Mouse (Mus musculus): ENCODE measurements around the gene Ldhc. TPM values are rescaled to one million over a fixed set of nuclear protein-coding genes. Genes with fewer than 3 reads are reported as not detected.

Gene Ldhc
- polyA plus RNA-seq, 1 experiment from 2014 or later, result 0.15 TPM

Other genes starting within 250 kb of the Ldhc start
- 8.9 and 9.7 TPM in 2 replicates for gene Sergef, start 221.4 kb upstream of the Ldhc start, polyA plus RNA-seq (2016; fragmentation: Nextera tagmentation; extraction: Ambion mirVana)
- gene Tph1, start 188.7 kb upstream of the Ldhc start, polyA plus RNA-seq (2016; fragmentation: Nextera tagmentation; extraction: Ambion mirVana), result not detected in 2 replicates
- 21.0 and 21.5 TPM in 2 replicates for gene Saal1, start 150.5 kb upstream of the Ldhc start, polyA plus RNA-seq (2016; fragmentation: Nextera tagmentation; extraction: Ambion mirVana)
- 0.35 and 1.1 TPM in 2 replicates for gene Saa3, start 145.5 kb upstream of the Ldhc start, polyA plus RNA-seq (2016; fragmentation: Nextera tagmentation; extraction: Ambion mirVana)
- 1.6 and 2.2 TPM in 2 replicates for gene Saa4, start 128.6 kb upstream of the Ldhc start, polyA plus RNA-seq (2016; fragmentation: Nextera tagmentation; extraction: Ambion mirVana)
- gene Saa1, start 118.2 kb upstream of the Ldhc start, polyA plus RNA-seq (2016; fragmentation: Nextera tagmentation; extraction: Ambion mirVana), result 0.23 and 0.39 TPM in 2 replicates
- not detected in 2 replicates for gene Saa2, start 109.4 kb upstream of the Ldhc start, polyA plus RNA-seq (2016; fragmentation: Nextera tagmentation; extraction: Ambion mirVana)
- 9.7 and 10.7 TPM in 2 replicates for gene Hps5, start 65.1 kb upstream of the Ldhc start, polyA plus RNA-seq (2016; fragmentation: Nextera tagmentation; extraction: Ambion mirVana)
- 56.4 and 59.0 TPM in 2 replicates for gene Gtf2h1, start 65.1 kb upstream of the Ldhc start, polyA plus RNA-seq (2016; fragmentation: Nextera tagmentation; extraction: Ambion mirVana)
- 1,680 and 1,789 TPM in 2 replicates for gene Ldha, start 19.7 kb upstream of the Ldhc start, polyA plus RNA-seq (2016; fragmentation: Nextera tagmentation; extraction: Ambion mirVana)
- 84.7 and 87.5 TPM in 2 replicates for gene Tsg101, start 58.8 kb downstream of the Ldhc start, polyA plus RNA-seq (2016; fragmentation: Nextera tagmentation; extraction: Ambion mirVana)
- 6.9 and 7.1 TPM in 2 replicates for gene Uevld, start 97.3 kb downstream of the Ldhc start, polyA plus RNA-seq (2016; fragmentation: Nextera tagmentation; extraction: Ambion mirVana)
- gene Gm9999, start 122.4 kb downstream of the Ldhc start, polyA plus RNA-seq (2016; fragmentation: Nextera tagmentation; extraction: Ambion mirVana), result not detected in 2 replicates
- 16.8 and 17.7 TPM in 2 replicates for gene Spty2d1, start 147.2 kb downstream of the Ldhc start, polyA plus RNA-seq (2016; fragmentation: Nextera tagmentation; extraction: Ambion mirVana)
- gene Tmem86a, start 189.4 kb downstream of the Ldhc start, polyA plus RNA-seq (2016; fragmentation: Nextera tagmentation; extraction: Ambion mirVana), result 20.2 and 20.3 TPM in 2 replicates